Mouse (Mus musculus) limb, embryonic 14.5 days (tissue): ENCODE measurements around the gene Vmn1r86. TPM values are rescaled to one million over a fixed set of nuclear protein-coding genes. Genes with fewer than 3 reads are reported as not detected.
A peak's percentile ranks its signal among the peaks of the same experiment; 100 is the strongest.
"Not testable (repeated sequence)": the region's sequence is repeated elsewhere in the genome, so short reads cannot be mapped to it uniquely, and the experiment has no call there.

Experiments
- ATAC-seq: fragments of 200-750 bp; cut with Nextera tagmentation; 2 replicates; pipeline ENCODE4 v1.8.0; 2017; ENCODE audit warnings: low read depth, moderate number of reproducible peaks, moderate TSS enrichment; ENCODE audit not compliant: low FRiP score
- DNase-seq: peaks from one replicate; pipeline ENCODE4 v3.0.0-alpha.2; 2015; ENCODE audit warnings: low spot score
- H3K27ac ChIP-seq: fragments of 300-500 bp; sonication (generic); replicated peaks from 2 replicates; pipeline ENCODE4 v1.5.1; 2014; ENCODE audit warnings: low read depth, mild to moderate bottlenecking, low read length, moderate library complexity, mixed read lengths
- H3K27me3 ChIP-seq: fragments of 300-500 bp; sonication (generic); 2 replicates; pipeline ENCODE4 v1.6.1; 2014; ENCODE audit warnings: low read length, mixed read lengths; ENCODE audit not compliant: control insufficient read depth, insufficient read depth
- H3K36me3 ChIP-seq: fragments of 300-500 bp; sonication (generic); 2 replicates; pipeline ENCODE4 v1.6.1; 2014; ENCODE audit warnings: mild to moderate bottlenecking, low read length, moderate library complexity, mixed read lengths; ENCODE audit not compliant: control insufficient read depth, insufficient read depth
- H3K4me1 ChIP-seq: fragments of 300-500 bp; sonication (generic); 2 replicates; pipeline ENCODE4 v1.6.1; 2014; ENCODE audit warnings: antibody characterized with exemption, low read length, mixed read lengths; ENCODE audit not compliant: control insufficient read depth, insufficient read depth
- H3K4me2 ChIP-seq: fragments of 300-500 bp; sonication (generic); replicated peaks from 2 replicates; pipeline ENCODE4 v1.6.1; 2014; ENCODE audit warnings: low read depth, mild to moderate bottlenecking, low read length, moderate library complexity; ENCODE audit not compliant: severe bottlenecking
- H3K4me3 ChIP-seq: fragments of 300-500 bp; sonication (generic); replicated peaks from 2 replicates; pipeline ENCODE4 v1.5.1; 2014; ENCODE audit warnings: low read length
- H3K9ac ChIP-seq: fragments of 300-500 bp; sonication (generic); 2 replicates; pipeline ENCODE4 v1.6.1; 2014; ENCODE audit warnings: mild to moderate bottlenecking, low read depth, low read length, moderate library complexity; ENCODE audit not compliant: severe bottlenecking
- H3K9me3 ChIP-seq: fragments of 300-500 bp; sonication (generic); 2 replicates; pipeline ENCODE4 v1.6.1; 2016; ENCODE audit warnings: low read length; ENCODE audit not compliant: control insufficient read depth
- POLR2A ChIP-seq: fragments of 200-500 bp; IDR thresholded peaks from 2 replicates; pipeline ENCODE4 v1.8.0; 2012; ENCODE audit warnings: inconsistent platforms, mild to moderate bottlenecking, moderate library complexity, borderline replicate concordance; ENCODE audit not compliant: insufficient read depth, insufficient read length; ENCODE audit errors: extremely low read depth
- WGBS: fragments of 180-500 bp; shearing (Covaris S2); extraction: QIAGEN DNeasy Blood & Tissue Kit; methylation state at CpG from one replicate; pipeline ENCODE4 v1.1.7; 2014; 5-methylcytosine and 5-hydroxymethylcytosine counted together
- polyA plus RNA-seq, 2 experiments: library from polyadenylated mRNA; depleted of rRNA in 1 of 2; stranded (reverse) in 1 of 2; unstranded in 1 of 2; fragments of >200 nt; fragmentation: Nextera tagmentation in 1 of 2; extraction: Ambion mirVana in 1 of 2; gene quantifications; 2 replicates each; pipeline versions ENCODE4 v1.2.1 to v1.2.3; 2012 to 2014

The Vmn1r86 gene
- polyA plus RNA-seq (2012; rRNA removed), result not detected in 2 replicates
- not detected in 2 replicates for polyA plus RNA-seq (2014; fragmentation: Nextera tagmentation; extraction: Ambion mirVana)

GRCm38 (mm10) chr7:13119817-13120216, at the start of gene Vmn1r86:
Vmn1r86 (minus strand) TSS chr7:13119917.
- H3K4me1 ChIP-seq, result no peaks in the 10 kb centered on the region
- no peak within 1 kb of the TSS for H3K27ac ChIP-seq
- no peak within 1 kb of the TSS for H3K9ac ChIP-seq
- no peak for ATAC-seq
- DNase-seq, result no peak
- H3K27me3 ChIP-seq, result no peaks in the 10 kb centered on the region
- H3K9me3 ChIP-seq, result no peaks in the 10 kb centered on the region
- no peak for TF ChIP-seq POLR2A
- H3K4me3 ChIP-seq, result no peak within 1 kb of the TSS
- H3K36me3 ChIP-seq, result no peaks in the 10 kb centered on the region
- no peak within 1 kb of the TSS for H3K4me2 ChIP-seq

- ATAC-seq (no peak), DNase-seq (no peak)
- Histone ChIP-seq H3K4me1 (no peaks in the 10 kb centered on the region), H3K4me2 (no peak within 1 kb of the TSS), H3K27me3 (no peaks in the 10 kb centered on the region), H3K36me3 (no peaks in the 10 kb centered on the region), H3K9me3 (no peaks in the 10 kb centered on the region), H3K9ac (no peak within 1 kb of the TSS), H3K4me3 (no peak within 1 kb of the TSS), H3K27ac (no peak within 1 kb of the TSS)
- TF ChIP-seq POLR2A, result no peak
Observed at GRCm38 (mm10) chr7:13159268-13159667, 39.6 kb upstream of the Vmn1r86 start, which contains the start of gene Vmn1r88. Vmn1r88 (plus strand) TSS chr7:13159568.

GRCm38 (mm10) chr7:13140057-13140456, 20.3 kb upstream of the Vmn1r86 start, which contains the start of gene Vmn1r87:
Vmn1r87 (minus strand) TSS chr7:13140157.
- TF ChIP-seq POLR2A, result no peak
- Histone ChIP-seq H3K27ac (no peak within 1 kb of the TSS), H3K36me3 (no peaks in the 10 kb centered on the region), H3K4me2 (no peak within 1 kb of the TSS), H3K27me3 (no peaks in the 10 kb centered on the region), H3K9ac (no peak within 1 kb of the TSS), H3K4me3 (no peak within 1 kb of the TSS), H3K9me3 (no peaks in the 10 kb centered on the region), H3K4me1 (no peaks in the 10 kb centered on the region)
- WGBS, result 75% methylated on average over 1 of the region's 1 CpGs
- DNase-seq (no peak), ATAC-seq (no peak)

GRCm38 (mm10) chr7:13137340-13137739, 17.6 kb upstream of the Vmn1r86 start:
- no peak for ATAC-seq
- no peak for TF ChIP-seq POLR2A

GRCm38 (mm10) chr7:13131856-13132255, 12.1 kb upstream of the Vmn1r86 start:
- no peak for ATAC-seq
- 87% methylated on average over 2 of the region's 2 CpGs for WGBS
- TF ChIP-seq POLR2A, result no peak
- H3K27ac ChIP-seq, result no peak overlapping the region
- H3K9me3 ChIP-seq, result no peaks in the 10 kb centered on the region
- DNase-seq, result no peak
- H3K4me1 ChIP-seq, result no peaks in the 10 kb centered on the region
- H3K4me2 ChIP-seq, result no peak overlapping the region
- H3K9ac ChIP-seq, result no peak overlapping the region
- no peak overlapping the region for H3K4me3 ChIP-seq
- H3K36me3 ChIP-seq, result no peaks in the 10 kb centered on the region
- no peaks in the 10 kb centered on the region for H3K27me3 ChIP-seq

More at GRCm38 (mm10) chr7:13137340-13137739, 17.6 kb upstream of the Vmn1r86 start:
- no peaks in the 10 kb centered on the region for H3K9me3 ChIP-seq
- H3K27ac ChIP-seq, result no peak overlapping the region
- H3K4me3 ChIP-seq, result no peak overlapping the region
- H3K4me2 ChIP-seq, result no peak overlapping the region
- no peak for DNase-seq
- H3K36me3 ChIP-seq, result no peaks in the 10 kb centered on the region
- no peak overlapping the region for H3K9ac ChIP-seq
- no peaks in the 10 kb centered on the region for H3K4me1 ChIP-seq
- no peaks in the 10 kb centered on the region for H3K27me3 ChIP-seq

- not testable (repeated sequence) for DNase-seq, H3K27me3 ChIP-seq, H3K9me3 ChIP-seq, H3K9ac ChIP-seq, H3K36me3 ChIP-seq, H3K4me1 ChIP-seq, H3K27ac ChIP-seq
- WGBS, result 0% methylated on average over 12 of the region's 34 CpGs
- Histone ChIP-seq H3K4me3 (peak overlapping the region; percentile 13; the same call in 1 of the 2 replicates), H3K4me2 (peak overlapping the region; percentile 31; the same call in 1 of the 2 replicates)
- peak; percentile 70 for ATAC-seq
Observed at GRCm38 (mm10) chr7:13123554-13124153, 3.9 kb upstream of the Vmn1r86 start.
